Mouse (Mus musculus) kidney, adult 2 months (tissue): Measurements from ENCODE around the gene Cyp4f15. TPM values are rescaled to one million over a fixed set of nuclear protein-coding genes. Genes with fewer than 3 reads are reported as not detected.
"Not testable (repeated sequence)": the region's sequence is repeated elsewhere in the genome, so short reads cannot be mapped to it uniquely, and the experiment has no call there.

ENCODE experiments used
- DNase-seq: peaks from one replicate; pipeline ENCODE4 v3.0.0; 2021
- H3K27ac ChIP-seq: fragments of 200-500 bp; 2 replicates; pipeline ENCODE4 v1.5.1; 2012; ENCODE audit warnings: low read depth, low read length, control low read depth, inconsistent platforms; ENCODE audit not compliant: insufficient read depth
- H3K27me3 ChIP-seq: fragments of 200-500 bp; replicated peaks from 2 replicates; pipeline ENCODE4 v1.6.1; 2012; ENCODE audit warnings: mild to moderate bottlenecking, moderate library complexity, low read length, inconsistent platforms; ENCODE audit not compliant: control insufficient read depth, insufficient read depth
- H3K36me3 ChIP-seq: fragments of 200-500 bp; 2 replicates; pipeline ENCODE4 v1.6.1; 2012; ENCODE audit warnings: mild to moderate bottlenecking, moderate library complexity, low read length, inconsistent platforms; ENCODE audit not compliant: control insufficient read depth, insufficient read depth
- H3K4me1 ChIP-seq: fragments of 200-500 bp; 2 replicates; pipeline ENCODE4 v1.6.1; 2011; ENCODE audit warnings: low read length; ENCODE audit not compliant: control insufficient read depth, insufficient read depth
- H3K4me3 ChIP-seq: fragments of 200-500 bp; 2 replicates; pipeline ENCODE4 v1.5.1; 2011; ENCODE audit warnings: mild to moderate bottlenecking, low read depth, low read length, control low read depth; ENCODE audit not compliant: insufficient read depth
- CTCF ChIP-seq: fragments of 200-500 bp; conservative IDR thresholded peaks from 2 replicates; pipeline ENCODE4 v1.5.1; 2011; ENCODE audit warnings: low read depth, mild to moderate bottlenecking, control low read depth, low read length, moderate library complexity, mixed read lengths; ENCODE audit not compliant: insufficient read depth, insufficient read length
- POLR2A ChIP-seq: fragments of 200-500 bp; IDR thresholded peaks from one replicate; pipeline ENCODE4 v1.6.1; 2011; ENCODE audit warnings: low read depth, low read length, control low read depth
- WGBS: fragments of 180-500 bp; shearing (Covaris S2); methylation state at CpG from one replicate; pipeline ENCODE4 v1.1.7; 2018; 5-methylcytosine and 5-hydroxymethylcytosine counted together
- polyA plus RNA-seq: library from polyadenylated mRNA; depleted of rRNA; stranded (reverse); fragments of >200 nt; gene quantifications from 2 replicates; pipeline ENCODE4 v1.2.3, GENCODE M21; 2012; rRNA removed

The Cyp4f15 gene
- polyA plus RNA-seq, 1 experiment, result 0.11 TPM

DNA sequence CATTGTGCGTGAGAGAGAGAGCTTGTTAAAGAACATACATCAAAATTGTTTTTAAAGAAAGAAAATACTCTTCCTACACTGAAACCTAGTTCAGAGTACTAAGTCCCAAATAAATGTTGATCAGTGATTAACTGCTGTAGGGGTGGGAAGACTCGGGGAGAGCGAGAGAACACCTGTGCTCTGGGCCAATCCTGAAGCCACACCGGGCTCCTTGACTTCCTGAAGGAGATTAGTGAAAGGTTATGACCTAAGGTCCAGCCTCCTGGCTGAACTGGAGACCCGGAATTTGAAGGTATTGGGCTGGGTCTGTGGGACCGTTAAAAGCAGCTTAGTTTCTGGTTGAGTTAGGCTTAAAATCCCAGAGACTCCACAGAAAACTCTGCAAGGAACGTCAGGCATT is 37.3 kb downstream of the Cyp4f15 start:
- H3K27me3 ChIP-seq, result no peaks in the 10 kb centered on the region
- no peak overlapping the region for H3K27ac ChIP-seq
- H3K4me1 ChIP-seq, result no peaks in the 10 kb centered on the region
- H3K36me3 ChIP-seq, result no peaks in the 10 kb centered on the region
- WGBS, result 66% methylated on average over 7 of the region's 7 CpGs
- peak; percentile 70 for DNase-seq
- H3K4me3 ChIP-seq, result no peak overlapping the region
- TF ChIP-seq POLR2A (no peak), CTCF (no peak)

DNA sequence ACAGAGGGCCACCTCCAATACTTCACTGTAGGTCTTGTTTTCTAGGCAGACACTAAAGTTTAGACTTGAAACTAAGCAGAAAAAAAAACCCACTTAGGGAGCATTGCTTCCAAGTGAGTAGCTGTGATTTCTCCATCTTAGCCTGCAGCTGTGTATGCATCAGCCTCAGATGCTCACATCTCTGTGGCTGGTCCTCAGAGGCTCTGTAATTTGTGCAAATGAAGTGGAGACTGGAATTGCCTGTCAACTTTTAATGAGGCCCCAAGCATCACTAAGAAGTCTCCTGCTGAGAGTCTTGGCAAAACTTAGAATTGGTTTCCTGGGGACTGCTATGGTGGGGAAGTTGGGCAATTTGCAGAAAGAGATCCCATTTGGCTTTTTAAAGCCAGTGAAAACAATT is 40.9 kb downstream of the Cyp4f15 start:
- DNase-seq, H3K27ac ChIP-seq, H3K36me3 ChIP-seq, H3K4me1 ChIP-seq, H3K27me3 ChIP-seq, H3K4me3 ChIP-seq: not testable (repeated sequence)

DNA sequence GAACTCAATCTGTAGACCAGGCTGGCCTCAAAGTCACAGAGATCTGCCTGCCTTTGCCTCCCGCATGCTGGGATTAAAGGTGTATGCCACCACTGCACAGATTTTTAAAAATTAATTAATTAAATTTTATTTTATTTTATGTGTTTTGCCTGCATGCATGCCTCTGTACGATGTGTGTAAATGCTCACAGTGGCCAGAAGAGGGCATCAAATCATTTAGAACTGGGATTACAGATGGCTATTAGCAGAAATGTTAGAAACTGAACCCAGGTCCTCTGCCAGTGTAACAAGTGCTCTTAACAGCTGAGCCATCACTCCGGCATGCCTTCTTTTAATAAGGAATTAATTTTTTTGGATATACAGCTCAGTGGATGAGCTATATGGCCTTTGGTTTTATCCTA is 43.6 kb downstream of the Cyp4f15 start:
- Histone ChIP-seq H3K27me3 (no peaks in the 10 kb centered on the region), H3K4me3 (no peak overlapping the region), H3K27ac (no peak overlapping the region), H3K36me3 (no peaks in the 10 kb centered on the region), H3K4me1 (no peaks in the 10 kb centered on the region)
- WGBS, result 69% methylated on average over 3 of the region's 3 CpGs
- TF ChIP-seq CTCF (peak; percentile 20; the same call in 1 of the 2 replicates), POLR2A (no peak)
- DNase-seq, result peak; percentile 12

DNA sequence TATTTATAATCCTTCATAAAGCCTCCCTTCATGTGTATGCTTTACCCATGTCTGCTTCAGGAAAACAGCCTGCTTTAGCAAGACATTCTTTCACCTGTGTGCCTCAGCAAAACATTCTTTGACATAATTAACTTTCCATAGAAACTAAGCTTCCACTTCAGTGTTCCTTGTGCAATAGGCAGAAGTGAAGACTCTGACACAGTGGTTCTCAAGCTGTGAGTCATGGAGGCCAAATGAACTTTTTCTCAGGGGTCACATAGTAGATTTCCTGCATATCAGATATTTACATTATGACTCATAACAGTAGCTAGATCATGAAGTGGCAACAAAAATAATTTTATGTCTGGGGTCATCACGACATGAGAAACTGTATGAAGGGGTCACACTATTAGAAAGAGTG is 53.0 kb downstream of the Cyp4f15 start:
- Histone ChIP-seq H3K36me3 (no peaks in the 10 kb centered on the region), H3K27me3 (no peaks in the 10 kb centered on the region), H3K4me1 (no peaks in the 10 kb centered on the region), H3K4me3 (no peak overlapping the region), H3K27ac (no peak overlapping the region)
- TF ChIP-seq POLR2A (no peak), CTCF (no peak)
- WGBS, result 88% methylated on average over 1 of the region's 1 CpGs
- DNase-seq, result no peak

DNA sequence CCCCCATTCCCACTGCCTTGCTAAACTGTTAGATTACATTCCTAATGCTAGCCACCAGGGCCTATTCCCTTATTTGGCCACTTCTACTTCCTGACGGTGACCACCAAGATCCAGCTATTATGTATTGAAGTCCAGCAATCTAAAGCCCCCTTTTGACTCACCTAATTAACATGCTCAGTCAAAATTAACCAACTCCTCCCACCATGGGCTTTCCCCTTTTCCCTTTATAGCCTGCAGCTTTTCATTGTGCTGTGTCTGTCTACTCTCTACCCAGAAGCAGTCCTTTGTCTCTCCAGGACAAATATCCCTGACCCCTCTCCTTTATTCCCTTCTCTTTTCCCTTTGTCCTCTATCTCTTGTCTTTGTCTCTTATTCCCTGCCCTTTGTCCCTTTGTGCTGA is 55.6 kb downstream of the Cyp4f15 start:
- no peak for TF ChIP-seq POLR2A
- TF ChIP-seq CTCF, result no peak
- Histone ChIP-seq H3K27ac (no peak overlapping the region), H3K36me3 (no peaks in the 10 kb centered on the region), H3K4me3 (no peak overlapping the region), H3K4me1 (no peaks in the 10 kb centered on the region), H3K27me3 (no peaks in the 10 kb centered on the region)
- no peak for DNase-seq
- WGBS, result 13% methylated on average over 1 of the region's 1 CpGs

DNA sequence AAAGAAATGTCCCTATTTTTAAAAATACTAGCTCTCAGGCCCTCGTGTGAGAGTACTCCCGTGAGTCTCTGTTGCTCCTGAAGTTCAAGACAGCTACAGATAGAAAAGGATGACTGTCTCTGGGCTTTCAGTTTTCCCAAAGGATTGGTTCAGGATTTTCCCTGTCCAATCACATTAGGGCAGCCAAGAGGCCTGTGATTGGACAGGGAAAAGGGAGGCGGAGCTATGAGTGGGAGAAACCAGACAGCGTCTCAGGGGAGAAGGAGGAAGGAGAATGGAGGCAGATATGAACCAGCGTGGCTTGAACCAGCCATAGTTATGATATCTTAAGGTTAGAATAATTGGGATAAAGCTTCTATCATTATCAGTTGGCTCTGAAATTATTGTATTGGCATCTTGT is 65.2 kb downstream of the Cyp4f15 start:
- WGBS, result 51% methylated on average over 5 of the region's 5 CpGs
- TF ChIP-seq CTCF, result no peak
- TF ChIP-seq POLR2A, result no peak

More for the DNA sequence above, 65.2 kb downstream of the Cyp4f15 start:
- DNase-seq, result no peak
- no peak overlapping the region for H3K27ac ChIP-seq
- no peak overlapping the region for H3K4me3 ChIP-seq
- no peaks in the 10 kb centered on the region for H3K4me1 ChIP-seq
- H3K36me3 ChIP-seq, result no peaks in the 10 kb centered on the region
- no peaks in the 10 kb centered on the region for H3K27me3 ChIP-seq

Other genes starting within 250 kb of the Cyp4f15 start
- 0.39 and 1.0 TPM in 2 replicates for gene Cyp4f39, start 232.9 kb upstream of the Cyp4f15 start, polyA plus RNA-seq
- 16.2 and 18.1 TPM in 2 replicates for gene Cyp4f17, start 179.6 kb upstream of the Cyp4f15 start, polyA plus RNA-seq
- 11.6 and 14.3 TPM in 2 replicates for gene Cyp4f16, start 149.1 kb upstream of the Cyp4f15 start, polyA plus RNA-seq
- 0.08 TPM in 1 of 2 replicates, not detected in the other for gene Cyp4f37, start 64.3 kb upstream of the Cyp4f15 start, polyA plus RNA-seq
- gene Cyp4f40, start 26.7 kb upstream of the Cyp4f15 start, polyA plus RNA-seq, result not detected in 2 replicates
- gene Zfp871, start 102.7 kb downstream of the Cyp4f15 start, polyA plus RNA-seq, result 20.5 and 24.8 TPM in 2 replicates
- gene Zfp811, start 124.3 kb downstream of the Cyp4f15 start, polyA plus RNA-seq, result 0.14 and 0.16 TPM in 2 replicates
- gene Zfp799, start 144.6 kb downstream of the Cyp4f15 start, polyA plus RNA-seq, result 3.4 and 3.6 TPM in 2 replicates
- 1.1 and 1.4 TPM in 2 replicates for gene Zfp870, start 206.0 kb downstream of the Cyp4f15 start, polyA plus RNA-seq
- 4.5 and 7.5 TPM in 2 replicates for gene Cyp4f14, start 231.7 kb downstream of the Cyp4f15 start, polyA plus RNA-seq